Mouse (Mus musculus) stomach, postnatal 0 days (tissue): ENCODE measurements around the gene Ffar1.

Experiments used
- CTCF ChIP-seq: IDR thresholded peaks from 2 replicates; pipeline ENCODE4 v1.5.1; 2016; ENCODE audit warnings: antibody characterized with exemption, low read depth, mild to moderate bottlenecking, moderate library complexity
- EP300 ChIP-seq: optimal IDR thresholded peaks from 2 replicates; pipeline ENCODE3; 2016; ENCODE audit warnings: antibody characterized with exemption

- no peak for TF ChIP-seq CTCF
- TF ChIP-seq EP300: no peak
Measured at GRCm38 (mm10) chr7:30842092-30842491, 19.3 kb downstream of the Ffar1 start.
